Mouse (Mus musculus) lung, embryonic 16.5 days (tissue): ENCODE results near the gene Carhsp1. TPM values are rescaled to one million over a fixed set of nuclear protein-coding genes. Genes with fewer than 3 reads are reported as not detected.

ENCODE experiments used
- ATAC-seq: fragments of 200-750 bp; cut with Nextera tagmentation; 2 replicates; pipeline ENCODE4 v1.8.0; 2017; ENCODE audit warnings: low read depth, mild to moderate bottlenecking, moderate library complexity
- H3K27ac ChIP-seq: fragments of 300-500 bp; sonication (generic); 2 replicates; pipeline ENCODE4 v1.5.1; 2014; ENCODE audit warnings: mild to moderate bottlenecking, control low read depth, low read length
- H3K27me3 ChIP-seq: fragments of 300-500 bp; sonication (generic); 2 replicates; pipeline ENCODE4 v1.6.1; 2014; ENCODE audit warnings: low read depth, low read length, mixed read lengths; ENCODE audit not compliant: control insufficient read depth, insufficient read depth
- H3K36me3 ChIP-seq: fragments of 300-500 bp; sonication (generic); 2 replicates; pipeline ENCODE4 v1.6.1; 2014; ENCODE audit warnings: low read length; ENCODE audit not compliant: control insufficient read depth, insufficient read depth
- H3K4me1 ChIP-seq: fragments of 300-500 bp; sonication (generic); replicated peaks from 2 replicates; pipeline ENCODE4 v1.6.1; 2014; ENCODE audit warnings: low read length, mixed read lengths; ENCODE audit not compliant: control insufficient read depth, insufficient read depth
- H3K4me2 ChIP-seq: fragments of 300-500 bp; sonication (generic); 2 replicates; pipeline ENCODE4 v1.6.1; 2014; ENCODE audit warnings: low read depth, low read length, control low read depth
- H3K4me3 ChIP-seq: fragments of 300-500 bp; sonication (generic); 2 replicates; pipeline ENCODE4 v1.5.1; 2014; ENCODE audit warnings: mild to moderate bottlenecking, low read length, control low read depth
- H3K9ac ChIP-seq: fragments of 300-500 bp; sonication (generic); 2 replicates; pipeline ENCODE4 v1.6.1; 2014; ENCODE audit warnings: low read length, control low read depth
- H3K9me3 ChIP-seq: fragments of 300-500 bp; sonication (generic); 2 replicates; pipeline ENCODE4 v1.6.1; 2016; ENCODE audit warnings: low read length; ENCODE audit not compliant: control insufficient read depth
- WGBS: fragments of 180-500 bp; shearing (Covaris S2); extraction: QIAGEN DNeasy Blood & Tissue Kit; methylation state at CpG from one replicate; pipeline ENCODE4 v1.1.7; 2014; 5-methylcytosine and 5-hydroxymethylcytosine counted together
- polyA plus RNA-seq: library from polyadenylated mRNA; unstranded; fragments of >200 nt; fragmentation: Nextera tagmentation; extraction: Ambion mirVana; gene quantifications from 2 replicates; pipeline ENCODE4 v1.2.1, GENCODE M21; 2015

The Carhsp1 gene
- polyA plus RNA-seq, 1 experiment from 2014 or later: 96.4 TPM

GRCm38 (mm10) chr16:8669432-8669831, 2.5 kb downstream of the Carhsp1 start:
- Histone ChIP-seq H3K36me3 (no peaks in the 10 kb centered on the region), H3K4me2 (peak overlapping the region; percentile 70; the same call in 1 of the 2 replicates), H3K4me1 (peaks cover 37% of the 10 kb centered on the region), H3K27me3 (peaks cover 6% of the 10 kb centered on the region; the same call in 1 of the 2 replicates), H3K9ac (peak overlapping the region; percentile 29), H3K27ac (no peak overlapping the region), H3K9me3 (no peaks in the 10 kb centered on the region), H3K4me3 (no peak overlapping the region; the same call in 1 of the 2 replicates)
- ATAC-seq: no peak
- WGBS: 64% methylated on average over 5 of the region's 5 CpGs

DNA sequence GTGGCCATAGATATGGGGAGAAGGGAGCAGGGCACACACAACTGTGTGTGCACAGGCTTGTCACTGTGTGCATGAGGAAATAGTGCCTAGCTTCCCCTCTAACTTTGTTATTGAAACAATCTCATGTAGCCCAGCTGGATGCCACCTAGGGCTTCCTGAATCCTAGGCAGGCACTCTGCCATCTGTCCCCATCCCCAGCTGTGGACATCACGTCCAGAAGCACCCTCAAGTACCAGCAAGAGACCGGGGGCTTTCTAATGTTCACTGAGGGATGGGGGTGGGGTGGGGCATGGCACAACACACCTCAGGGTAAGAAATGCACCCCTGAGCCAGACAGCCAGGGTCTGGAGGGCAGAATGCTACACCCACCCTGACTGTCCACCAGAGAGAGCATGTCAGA, 3.6 kb downstream of the Carhsp1 start:
- no peak overlapping the region for H3K9ac ChIP-seq
- 64% methylated on average over 2 of the region's 2 CpGs for WGBS
- ATAC-seq: no peak

DNA sequence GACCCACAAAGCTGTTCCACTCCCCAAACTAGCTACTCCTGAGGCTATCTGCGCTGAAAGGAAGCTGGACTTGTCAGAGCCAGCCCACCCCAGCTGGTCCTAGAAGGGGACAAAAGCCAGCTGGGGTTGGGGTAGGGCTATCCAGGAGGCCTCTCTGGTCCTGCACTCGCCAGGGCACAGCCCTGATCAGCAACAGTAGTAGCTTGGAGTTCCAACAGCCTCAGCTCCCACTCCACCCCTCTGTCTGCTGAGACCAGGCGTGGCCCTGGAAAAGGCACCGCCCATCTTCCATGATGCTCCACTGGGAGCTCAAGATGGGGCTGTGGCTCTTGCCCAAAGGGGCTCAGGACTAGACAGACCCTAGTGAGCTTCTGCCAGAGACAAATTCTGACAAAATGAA, 4.1 kb downstream of the Carhsp1 start:
- H3K9ac ChIP-seq: peak overlapping the region; percentile 38
- peaks cover 37% of the 10 kb centered on the region for H3K4me1 ChIP-seq
- no peak overlapping the region for H3K4me3 ChIP-seq
- 0 out of 2 replicates have a peak, but pooled peaks cover under 1% of the 10 kb centered on the region for H3K36me3 ChIP-seq
- WGBS: 59% methylated on average over 4 of the region's 4 CpGs
- H3K27ac ChIP-seq: no peak overlapping the region
- no peak for ATAC-seq
- H3K27me3 ChIP-seq: no peaks in the 10 kb centered on the region
- no peaks in the 10 kb centered on the region for H3K9me3 ChIP-seq
- H3K4me2 ChIP-seq: 0 out of 2 replicates have a peak overlapping the region, but pooled peaks have one; percentile 2

More for the DNA sequence above, 3.6 kb downstream of the Carhsp1 start:
- H3K36me3 ChIP-seq: no peaks in the 10 kb centered on the region
- H3K4me3 ChIP-seq: no peak overlapping the region
- H3K4me2 ChIP-seq: no peak overlapping the region
- peaks cover 4% of the 10 kb centered on the region; the same call in 1 of the 2 replicates for H3K27me3 ChIP-seq
- no peaks in the 10 kb centered on the region for H3K9me3 ChIP-seq
- no peak overlapping the region for H3K27ac ChIP-seq
- H3K4me1 ChIP-seq: peaks cover 37% of the 10 kb centered on the region

DNA sequence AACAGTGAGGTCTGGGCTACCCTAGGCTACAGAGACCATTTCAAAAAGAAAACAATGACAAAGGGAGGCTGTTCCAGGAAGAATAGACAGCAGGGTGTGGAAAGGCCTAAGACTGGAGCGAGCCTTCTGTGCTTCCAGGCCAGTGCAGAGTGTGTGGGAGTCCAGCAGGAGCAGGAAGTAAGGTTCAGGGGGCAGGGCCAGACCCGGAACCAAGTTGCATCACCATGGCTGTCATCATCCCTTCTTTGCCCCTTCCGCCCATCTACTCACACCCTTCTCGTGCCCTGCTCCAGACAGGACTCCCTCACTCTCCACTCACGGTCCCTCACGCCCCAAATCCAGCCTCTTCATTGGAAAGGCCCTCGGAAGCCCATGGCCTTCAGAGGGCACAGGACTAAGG, 4.7 kb downstream of the Carhsp1 start:
- Histone ChIP-seq H3K9me3 (no peaks in the 10 kb centered on the region), H3K27me3 (no peaks in the 10 kb centered on the region), H3K36me3 (peaks cover 6% of the 10 kb centered on the region), H3K9ac (peak overlapping the region; percentile 38), H3K27ac (0 out of 2 replicates have a peak overlapping the region, but pooled peaks have one; percentile 5), H3K4me3 (no peak overlapping the region), H3K4me1 (peaks cover 37% of the 10 kb centered on the region), H3K4me2 (0 out of 2 replicates have a peak overlapping the region, but pooled peaks have one; percentile 2)
- no peak for ATAC-seq
- 79% methylated on average over 7 of the region's 7 CpGs for WGBS

DNA sequence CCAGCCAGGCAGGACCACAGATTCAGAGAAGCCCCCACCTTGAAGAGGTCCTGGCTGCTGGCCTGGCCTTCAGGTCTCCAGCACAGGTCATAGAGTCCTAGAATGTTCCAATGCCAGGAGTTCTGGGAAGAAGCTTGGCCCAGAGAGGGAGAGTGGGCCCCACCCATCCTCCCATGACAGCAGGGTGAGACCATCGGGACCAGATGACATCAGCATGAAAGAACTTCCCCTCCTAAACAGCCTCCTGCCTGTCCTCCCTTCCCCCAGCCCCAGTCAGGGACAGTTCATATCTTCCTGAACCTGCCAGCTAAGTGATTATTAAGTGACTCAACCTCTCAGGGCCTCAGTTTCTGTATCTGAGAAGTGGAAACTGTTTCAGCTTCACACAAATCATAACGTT, 5.5 kb downstream of the Carhsp1 start:
- Histone ChIP-seq H3K27me3 (no peaks in the 10 kb centered on the region), H3K36me3 (peaks cover 6% of the 10 kb centered on the region), H3K4me1 (peaks cover 37% of the 10 kb centered on the region), H3K4me2 (no peak overlapping the region), H3K4me3 (no peak overlapping the region), H3K9me3 (no peaks in the 10 kb centered on the region), H3K27ac (no peak overlapping the region), H3K9ac (no peak overlapping the region)
- WGBS: 33% methylated on average over 2 of the region's 2 CpGs
- ATAC-seq: 0 out of 2 replicates have a peak, but pooled peaks have one; percentile 6

DNA sequence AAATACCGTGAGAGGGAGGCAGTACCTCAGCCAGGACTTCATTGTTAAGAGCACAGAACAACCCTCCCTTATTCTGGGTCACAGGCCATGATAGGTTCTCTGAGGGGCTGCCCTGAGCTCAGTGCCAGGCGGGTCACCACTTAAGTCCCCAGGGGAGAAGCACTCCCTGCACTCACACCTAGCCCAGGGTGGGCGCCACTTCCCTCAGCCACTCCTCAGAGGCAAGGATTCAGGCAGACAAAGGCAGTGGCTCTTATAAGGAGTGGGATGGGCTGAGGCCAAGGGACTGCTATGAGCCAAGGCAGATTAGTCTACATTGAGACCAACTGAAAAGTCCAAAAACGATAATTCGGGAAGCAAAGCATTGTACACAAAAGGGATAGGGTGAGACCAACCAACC, 6.6 kb downstream of the Carhsp1 start:
- Histone ChIP-seq H3K9me3 (no peaks in the 10 kb centered on the region), H3K27ac (peak overlapping the region; percentile 47; the same call in 1 of the 2 replicates), H3K4me3 (no peak overlapping the region), H3K36me3 (peaks cover 6% of the 10 kb centered on the region), H3K27me3 (no peaks in the 10 kb centered on the region), H3K4me1 (peaks cover 30% of the 10 kb centered on the region), H3K4me2 (no peak overlapping the region), H3K9ac (no peak overlapping the region)
- peak; percentile 34 for ATAC-seq
- whole genome bisulfite sequencing: 71% methylated on average over 5 of the region's 5 CpGs

- peaks cover 19% of the 10 kb centered on the region for H3K4me1 ChIP-seq
- H3K9me3 ChIP-seq: no peaks in the 10 kb centered on the region
- 83% methylated on average over 24 of the region's 24 CpGs for WGBS
- H3K4me3 ChIP-seq: no peak overlapping the region
- H3K4me2 ChIP-seq: no peak overlapping the region
- H3K27me3 ChIP-seq: no peaks in the 10 kb centered on the region
- H3K27ac ChIP-seq: peak overlapping the region; percentile 33; the same call in 1 of the 2 replicates
- no peak overlapping the region for H3K9ac ChIP-seq
- H3K36me3 ChIP-seq: peaks cover 8% of the 10 kb centered on the region
- ATAC-seq: no peak
These were observed 8.1 kb downstream of the Carhsp1 start for GRCm38 (mm10) chr16:8663606-8664539.

GRCm38 (mm10) chr16:8663022-8663421, 8.9 kb downstream of the Carhsp1 start:
- WGBS: 55% methylated on average over 2 of the region's 2 CpGs
- Histone ChIP-seq H3K27me3 (no peaks in the 10 kb centered on the region), H3K4me3 (no peak overlapping the region), H3K4me2 (no peak overlapping the region), H3K36me3 (peaks cover 8% of the 10 kb centered on the region), H3K9ac (no peak overlapping the region), H3K27ac (peak overlapping the region; percentile 33; the same call in 1 of the 2 replicates), H3K9me3 (no peaks in the 10 kb centered on the region), H3K4me1 (peaks cover 19% of the 10 kb centered on the region)
- no peak for ATAC-seq

- no peaks in the 10 kb centered on the region for H3K9me3 ChIP-seq
- peaks cover 18% of the 10 kb centered on the region for H3K36me3 ChIP-seq
- 90% methylated on average over 4 of the region's 4 CpGs for WGBS
- H3K27ac ChIP-seq: no peak overlapping the region
- ATAC-seq: no peak
- H3K4me1 ChIP-seq: no peaks in the 10 kb centered on the region
- no peak overlapping the region for H3K4me2 ChIP-seq
- H3K9ac ChIP-seq: no peak overlapping the region
- no peak overlapping the region for H3K4me3 ChIP-seq
- H3K27me3 ChIP-seq: no peaks in the 10 kb centered on the region
These were observed 13.2 kb downstream of the Carhsp1 start for GRCm38 (mm10) chr16:8658764-8659163.
